ENCODE assay signal across 8 mouse cellular contexts in the genomic region with DNA sequence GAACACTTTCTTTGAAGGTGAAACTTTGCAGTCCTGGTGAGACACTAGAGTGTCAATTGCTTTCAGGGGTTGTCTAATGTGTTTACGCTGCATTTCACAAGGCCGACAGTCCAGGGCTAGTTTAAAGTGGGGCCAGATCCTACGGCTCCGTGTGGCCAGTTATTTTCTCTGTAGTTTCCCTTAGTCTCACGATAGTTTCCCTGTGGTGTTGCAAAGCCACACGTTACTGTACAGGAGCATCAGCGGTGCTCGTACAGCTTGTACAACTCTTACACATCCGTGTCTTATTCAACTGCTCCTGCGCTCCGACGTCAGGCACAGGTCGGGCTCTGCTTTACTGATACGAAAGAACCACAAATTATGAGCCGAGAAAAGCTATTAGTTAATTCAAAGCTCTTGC. TPM values are rescaled to one million over a fixed set of nuclear protein-coding genes. Genes with fewer than 3 reads are reported as not detected.
DNase-seq lines count a peak whose midpoint lies in the region; ATAC-seq and TF ChIP-seq lines count a peak whose summit lies in the region.

No protein-coding gene starts in this region.

- peaks cover 23% of the 10 kb centered on the region for H3K4me1 ChIP-seq in heart, embryonic 10.5 days
- peaks cover 37% of the 10 kb centered on the region for H3K4me1 ChIP-seq in E14TG2a.4 (replicated peaks; ENCODE audit: low read depth, low read length)
- H3K4me1 ChIP-seq in embryonic facial prominence, embryonic 12.5 days: peaks cover 26% of the 10 kb centered on the region
- peaks cover 29% of the 10 kb centered on the region for H3K4me1 ChIP-seq in intestine, embryonic 14.5 days (replicated peaks; ENCODE audit: control insufficient read depth, insufficient read depth, low read length)

- H3K27ac ChIP-seq in heart, embryonic 10.5 days: peak overlapping the region; percentile 95
- no peak overlapping the region; the same call in 1 of the 2 replicates for H3K27ac ChIP-seq in embryonic facial prominence, embryonic 12.5 days
- peak overlapping the region; percentile 79 for H3K27ac ChIP-seq in intestine, embryonic 14.5 days (ENCODE audit: low read depth)
- peak overlapping the region; percentile 46 for H3K27ac ChIP-seq in macrophage

- intact Hi-C loops in heart, postnatal 25 days (cut with DNase I): loop anchor here (2.0 to 10.0 kb wide), 2 partner anchors 258 to 324 kb away; no protein-coding TSS in a partner anchor

- H3K9ac ChIP-seq in embryonic facial prominence, embryonic 12.5 days: peak overlapping the region; percentile 40
- H3K9ac ChIP-seq in intestine, embryonic 14.5 days (ENCODE audit: low read length): peak overlapping the region; percentile 91

- H3K36me3 ChIP-seq in heart, embryonic 10.5 days: peaks cover 15% of the 10 kb centered on the region
- peaks cover 25% of the 10 kb centered on the region for H3K36me3 ChIP-seq in E14TG2a.4 (ENCODE audit: insufficient read depth, low read length)
- H3K36me3 ChIP-seq in embryonic facial prominence, embryonic 12.5 days: peaks cover 15% of the 10 kb centered on the region
- peaks cover 16% of the 10 kb centered on the region for H3K36me3 ChIP-seq in intestine, embryonic 14.5 days (ENCODE audit: control insufficient read depth, insufficient read depth, low read length)
- H3K36me3 ChIP-seq in macrophage (ENCODE audit: inconsistent target): peaks cover 13% of the 10 kb centered on the region

- H3K79me2 ChIP-seq in macrophage (ENCODE audit: inconsistent target): peaks cover 42% of the 10 kb centered on the region

- DNase-seq in heart, embryonic 10.5 days (ENCODE audit: low spot score): no peak
- no peak for DNase-seq in heart, postnatal 25 days (ENCODE audit: low spot score)
- DNase-seq in intestine, embryonic 14.5 days (ENCODE audit: low spot score): peak; percentile 50
- no peak for DNase-seq in urinary bladder, postnatal 4 days (ENCODE audit: low spot score in 2 of 2)
- DNase-seq in adrenal gland, postnatal 4 days (ENCODE audit: low spot score in 2 of 2): no peak

- peak overlapping the region; percentile 87 for H3K4me3 ChIP-seq in heart, embryonic 10.5 days
- H3K4me3 ChIP-seq in E14TG2a.4 (replicated peaks; ENCODE audit: low read length) (peak overlapping the region; percentile 89), macrophage (ENCODE audit: inconsistent target) (peak overlapping the region; percentile 42)
- H3K4me3 ChIP-seq in embryonic facial prominence, embryonic 12.5 days: peak overlapping the region; percentile 87
- peak overlapping the region; percentile 95 for H3K4me3 ChIP-seq in intestine, embryonic 14.5 days (ENCODE audit: low read depth, low read length)

- WGBS in heart, embryonic 10.5 days: 35% methylated on average over 15 of the region's 15 CpGs
- 46% methylated on average over 15 of the region's 15 CpGs for WGBS in embryonic facial prominence, embryonic 12.5 days
- 36% methylated on average over 15 of the region's 15 CpGs for WGBS in intestine, embryonic 14.5 days
- WGBS in macrophage (ENCODE audit: missing documents): 29% methylated on average over 15 of the region's 15 CpGs

- ATAC-seq in embryonic facial prominence, embryonic 12.5 days (ENCODE audit: insufficient number of reproducible peaks, insufficient read depth, low FRiP score, low TSS enrichment): no peak
- no peak for ATAC-seq in intestine, embryonic 14.5 days (replicated peaks; ENCODE audit: low FRiP score, low TSS enrichment, low read depth)

- H3K9me3 ChIP-seq in heart, embryonic 10.5 days: no peaks in the 10 kb centered on the region
- no peaks in the 10 kb centered on the region for H3K9me3 ChIP-seq in E14TG2a.4 (ENCODE audit: low read length)
- H3K9me3 ChIP-seq in embryonic facial prominence, embryonic 12.5 days: no peaks in the 10 kb centered on the region
- no peaks in the 10 kb centered on the region for H3K9me3 ChIP-seq in intestine, embryonic 14.5 days (ENCODE audit: control insufficient read depth, low read length)

- TF ChIP-seq CTCF in E14TG2a.4 (conservative IDR thresholded peaks at IDR 0.05; ENCODE audit: low read length): no peak

- peak overlapping the region; percentile 78 for H3K4me2 ChIP-seq in embryonic facial prominence, embryonic 12.5 days (replicated peaks)
- peak overlapping the region; percentile 74 for H3K4me2 ChIP-seq in intestine, embryonic 14.5 days (ENCODE audit: low read length)

- no peaks in the 10 kb centered on the region for H3K27me3 ChIP-seq in heart, embryonic 10.5 days (ENCODE audit: insufficient read depth, poor library complexity, severe bottlenecking)
- no peaks in the 10 kb centered on the region for H3K27me3 ChIP-seq in E14TG2a.4 (ENCODE audit: insufficient read depth, low read length)
- H3K27me3 ChIP-seq in embryonic facial prominence, embryonic 12.5 days: no peaks in the 10 kb centered on the region
- no peaks in the 10 kb centered on the region for H3K27me3 ChIP-seq in intestine, embryonic 14.5 days (replicated peaks; ENCODE audit: control insufficient read depth, insufficient read depth, low read length)

RNA-seq across cellular contexts. Expression of a gene that starts 0.5 kb away (rescaled TPM):
- polyA plus RNA-seq in heart, embryonic 10.5 days (2016; fragmentation: Nextera tagmentation; extraction: Ambion mirVana): 5.5 and 5.8 TPM in 2 replicates
- total RNA-seq in heart, postnatal 25 days (2021): 1 to 10 TPM; 5.0 to 5.1 TPM
- polyA plus RNA-seq in embryonic facial prominence, embryonic 12.5 days (2016; fragmentation: Nextera tagmentation; extraction: Ambion mirVana): 6.6 and 8.1 TPM in 2 replicates
- polyA plus RNA-seq in intestine, embryonic 14.5 days (2014; fragmentation: Nextera tagmentation; extraction: Ambion mirVana): 4.4 and 6.5 TPM in 2 replicates
- 1 to 10 TPM in 18 of 26 experiments, under 1 TPM in 8; 0.34 to 5.2 (median 1.5) TPM for total RNA-seq in macrophage (2018; cell fraction: chromatin; rRNA removed)
- 1 to 10 TPM; 1.3 to 4.1 (median 3.2) TPM for total RNA-seq in macrophage (2018; cell fraction: cytosol; rRNA removed)
- 1 to 10 TPM; 1.1 to 7.4 (median 2.3) TPM for total RNA-seq in macrophage (2018; cell fraction: nucleus; rRNA removed)
- 2.8 to 4.0 TPM (median 3.8 TPM) in 3 replicates for polyA plus RNA-seq in macrophage (2018)
- total RNA-seq in adrenal gland, postnatal 4 days (2021): 1 to 10 TPM; 4.2 to 5.3 TPM

RNA-seq across cellular contexts. Expression of a gene that starts 0.5 kb away (rescaled TPM):
- 14.2 TPM in 2 replicates for polyA plus RNA-seq in heart, embryonic 10.5 days (2016; fragmentation: Nextera tagmentation; extraction: Ambion mirVana)
- total RNA-seq in heart, postnatal 25 days (2021): 10 to 100 TPM; 11.3 to 13.0 TPM
- 20.7 and 22.8 TPM in 2 replicates for polyA plus RNA-seq in embryonic facial prominence, embryonic 12.5 days (2016; fragmentation: Nextera tagmentation; extraction: Ambion mirVana)
- 19.5 and 20.4 TPM in 2 replicates for polyA plus RNA-seq in intestine, embryonic 14.5 days (2014; fragmentation: Nextera tagmentation; extraction: Ambion mirVana)
- total RNA-seq in macrophage (2018; cell fraction: chromatin; rRNA removed): 10 to 100 TPM in 16 of 26 experiments, 1 to 10 TPM in 10; 4.4 to 20.4 (median 11.7) TPM
- total RNA-seq in macrophage (2018; cell fraction: cytosol; rRNA removed): 10 to 100 TPM; 13.0 to 19.4 (median 15.5) TPM
- 10 to 100 TPM in 22 of 26 experiments, 1 to 10 TPM in 4; 7.5 to 28.4 (median 18.0) TPM for total RNA-seq in macrophage (2018; cell fraction: nucleus; rRNA removed)
- polyA plus RNA-seq in macrophage (2018): 10.5 to 13.8 TPM (median 12.7 TPM) in 3 replicates
- total RNA-seq in adrenal gland, postnatal 4 days (2021): 10 to 100 TPM; 22.0 TPM

RNA-seq across cellular contexts. Expression of a gene that starts 29.3 kb away (rescaled TPM):
- 0.10 TPM in 1 of 2 replicates, not detected in the other for polyA plus RNA-seq in heart, embryonic 10.5 days (2016; fragmentation: Nextera tagmentation; extraction: Ambion mirVana)
- 1 to 10 TPM; 4.2 to 4.4 TPM for total RNA-seq in heart, postnatal 25 days (2021)
- polyA plus RNA-seq in embryonic facial prominence, embryonic 12.5 days (2016; fragmentation: Nextera tagmentation; extraction: Ambion mirVana): 0.33 TPM in 2 replicates
- polyA plus RNA-seq in intestine, embryonic 14.5 days (2014; fragmentation: Nextera tagmentation; extraction: Ambion mirVana): 0.55 and 0.80 TPM in 2 replicates
- total RNA-seq in macrophage (2018; cell fraction: chromatin; rRNA removed): 1 to 10 TPM in 25 of 26 experiments, under 1 TPM in 1; 0.67 to 6.9 (median 3.1) TPM
- 1 to 10 TPM in 14 of 26 experiments, under 1 TPM in 12; 0.29 to 3.6 (median 1.7) TPM for total RNA-seq in macrophage (2018; cell fraction: cytosol; rRNA removed)
- 1 to 10 TPM; 1.1 to 7.9 (median 3.1) TPM for total RNA-seq in macrophage (2018; cell fraction: nucleus; rRNA removed)
- 0.35 to 0.56 TPM (median 0.37 TPM) in 3 replicates for polyA plus RNA-seq in macrophage (2018)
- total RNA-seq in adrenal gland, postnatal 4 days (2021): 1 to 10 TPM; 6.6 to 7.7 TPM

Comparison
In these comparisons a context has a peak if more than half of its experiments do, and no peak if none do; other contexts are left out.
1. H3K4me3 ChIP-seq: peak in every context shown above with its lines; median percentile 95 in intestine, embryonic 14.5 days; 89 in E14TG2a.4; 87 in heart, embryonic 10.5 days; 87 in embryonic facial prominence, embryonic 12.5 days; 42 in macrophage.